Mouse (Mus musculus) lung, adult 2 months (tissue): ENCODE results near the gene Mat2a. TPM values are rescaled to one million over a fixed set of nuclear protein-coding genes. Genes with fewer than 3 reads are reported as not detected.

Experiments
- DNase-seq: peaks from one replicate; pipeline ENCODE4 v3.0.0; 2022
- H3K4me1 ChIP-seq: fragments of 200-500 bp; 2 replicates; pipeline ENCODE4 v1.6.1; 2011; ENCODE audit warnings: low read length; ENCODE audit not compliant: control insufficient read depth, insufficient read depth
- H3K4me3 ChIP-seq: fragments of 200-500 bp; replicated peaks from 2 replicates; pipeline ENCODE3; 2011; ENCODE audit warnings: low read depth, mild to moderate bottlenecking, control low read depth, low read length; ENCODE audit errors: extremely low read depth
- CTCF ChIP-seq: fragments of 200-500 bp; IDR thresholded peaks from 2 replicates; pipeline ENCODE4 v1.5.1; 2011; ENCODE audit warnings: mild to moderate bottlenecking, low read length, control low read depth; ENCODE audit not compliant: insufficient read depth
- POLR2A ChIP-seq: fragments of 200-500 bp; IDR thresholded peaks from 2 replicates; pipeline ENCODE4 v1.6.1; 2011; ENCODE audit warnings: low read depth, mild to moderate bottlenecking, control low read depth, low read length, borderline replicate concordance; ENCODE audit errors: extremely low read depth
- WGBS: fragments of 180-500 bp; shearing (Covaris S2); methylation state at CpG from one replicate; pipeline ENCODE4 v1.1.7; 2018; 5-methylcytosine and 5-hydroxymethylcytosine counted together
- polyA plus RNA-seq: library from polyadenylated mRNA; depleted of rRNA; stranded (reverse); fragments of >200 nt; gene quantifications from 2 replicates; pipeline ENCODE4 v1.2.3, GENCODE M21; 2012

Gene Mat2a
- polyA plus RNA-seq, 1 experiment = 90.3 TPM

DNA sequence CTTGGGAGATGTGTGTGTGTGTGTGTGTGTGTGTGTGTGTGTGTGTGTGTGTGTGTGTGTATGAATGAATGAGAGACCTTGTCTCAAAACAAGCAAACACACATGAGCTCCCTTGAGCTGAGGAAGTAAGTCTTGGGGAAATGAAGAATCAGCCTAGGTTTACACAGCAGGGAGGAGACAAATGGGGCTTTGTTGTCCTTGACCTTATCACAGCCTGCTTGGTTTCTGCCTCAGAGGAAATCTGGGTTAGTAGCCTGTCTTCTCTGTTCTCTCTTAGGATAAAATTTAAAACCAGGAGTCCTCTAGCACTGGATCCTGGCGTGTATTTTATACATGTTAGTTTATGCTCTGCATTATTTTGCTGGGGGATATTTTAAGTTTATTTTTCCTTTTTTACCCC, 19.6 kb downstream of the Mat2a start:
- Histone ChIP-seq H3K4me3 (no peak overlapping the region), H3K4me1 (0 out of 2 replicates have a peak, but pooled peaks cover 3% of the 10 kb centered on the region)
- TF ChIP-seq POLR2A (no peak), CTCF (no peak)
- 78% methylated on average over 1 of the region's 1 CpGs for WGBS
- no peak for DNase-seq

DNA sequence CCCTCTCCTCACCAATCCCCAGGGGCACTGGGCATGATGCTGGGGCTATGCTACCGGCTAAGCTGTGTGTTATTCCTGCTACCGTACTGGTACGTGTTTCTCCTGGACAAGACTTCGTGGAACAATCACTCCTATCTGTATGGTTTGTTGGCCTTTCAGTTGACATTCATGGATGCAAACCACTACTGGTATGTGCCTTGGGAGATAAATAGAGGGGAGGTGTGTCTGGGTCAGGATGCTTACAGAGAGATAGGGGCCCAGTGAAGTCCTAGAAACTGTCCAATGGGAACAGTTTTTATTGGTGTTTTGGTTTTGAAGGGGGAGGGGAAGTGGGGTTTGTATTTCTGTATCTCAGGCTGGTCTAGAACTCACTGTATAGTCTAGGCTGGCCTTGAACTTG, 21.1 kb downstream of the Mat2a start:
- Histone ChIP-seq H3K4me3 (no peak overlapping the region), H3K4me1 (0 out of 2 replicates have a peak, but pooled peaks cover 3% of the 10 kb centered on the region)
- TF ChIP-seq CTCF (no peak), POLR2A (no peak)
- no peak for DNase-seq
- 91% methylated on average over 4 of the region's 4 CpGs for WGBS

- TF ChIP-seq CTCF (no peak), POLR2A (no peak)
- 0 out of 2 replicates have a peak, but pooled peaks cover 3% of the 10 kb centered on the region for H3K4me1 ChIP-seq
- no peak overlapping the region for H3K4me3 ChIP-seq
- WGBS = 64% methylated on average over 7 of the region's 7 CpGs
- no peak for DNase-seq
Measured at GRCm38 (mm10) chr6:72415964-72416772, 23.2 kb downstream of the Mat2a start.

DNA sequence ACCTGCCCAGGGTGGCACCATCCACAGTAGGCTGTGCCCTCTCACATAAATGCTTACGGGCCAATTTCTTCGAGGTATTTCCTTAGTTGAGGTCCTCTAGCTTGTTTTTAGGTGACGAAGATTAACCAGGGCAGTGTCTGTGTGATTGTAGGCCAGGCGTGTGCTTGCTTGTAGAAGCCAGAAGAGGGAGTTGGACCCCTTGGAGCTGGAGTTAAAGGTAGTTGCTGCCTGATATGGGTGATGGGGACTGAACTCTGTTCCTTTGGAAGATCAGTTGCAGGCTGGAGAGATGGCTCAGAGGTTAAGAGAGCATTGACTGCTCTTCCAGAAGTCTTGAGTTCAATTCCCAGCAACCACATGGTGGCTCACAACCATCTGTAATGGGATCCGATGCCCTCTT, 24.2 kb downstream of the Mat2a start:
- no peak for DNase-seq
- no peak for TF ChIP-seq POLR2A
- no peak for TF ChIP-seq CTCF
- peak overlapping the region; percentile 11 for H3K4me3 ChIP-seq
- 61% methylated on average over 5 of the region's 5 CpGs for WGBS
- H3K4me1 ChIP-seq = 0 out of 2 replicates have a peak, but pooled peaks cover 3% of the 10 kb centered on the region

- TF ChIP-seq CTCF = no peak
- TF ChIP-seq POLR2A = peak; percentile 97
- under 1% methylated on average over 33 of the region's 33 CpGs for WGBS
- Histone ChIP-seq H3K4me1 (0 out of 2 replicates have a peak, but pooled peaks cover 3% of the 10 kb centered on the region), H3K4me3 (peak within 1 kb of the TSS; percentile 82)
- DNase-seq = peak; percentile 97
Measured at GRCm38 (mm10) chr6:72414076-72414756, 25.1 kb downstream of the Mat2a start, which contains the start of gene Ggcx. TSS of gene Ggcx (plus strand) at chr6:72414308.

GRCm38 (mm10) chr6:72410518-72410917, 28.8 kb downstream of the Mat2a start:
- Histone ChIP-seq H3K4me1 (0 out of 2 replicates have a peak, but pooled peaks cover 3% of the 10 kb centered on the region), H3K4me3 (no peak overlapping the region)
- WGBS = 64% methylated on average over 7 of the region's 7 CpGs
- no peak for TF ChIP-seq POLR2A
- TF ChIP-seq CTCF = no peak
- no peak for DNase-seq

GRCm38 (mm10) chr6:72410003-72410402, 29.4 kb downstream of the Mat2a start:
- no peak for DNase-seq
- WGBS = 32% methylated on average over 1 of the region's 1 CpGs
- no peak for TF ChIP-seq CTCF
- no peak for TF ChIP-seq POLR2A
- Histone ChIP-seq H3K4me1 (0 out of 2 replicates have a peak, but pooled peaks cover 1% of the 10 kb centered on the region), H3K4me3 (no peak overlapping the region)

DNA sequence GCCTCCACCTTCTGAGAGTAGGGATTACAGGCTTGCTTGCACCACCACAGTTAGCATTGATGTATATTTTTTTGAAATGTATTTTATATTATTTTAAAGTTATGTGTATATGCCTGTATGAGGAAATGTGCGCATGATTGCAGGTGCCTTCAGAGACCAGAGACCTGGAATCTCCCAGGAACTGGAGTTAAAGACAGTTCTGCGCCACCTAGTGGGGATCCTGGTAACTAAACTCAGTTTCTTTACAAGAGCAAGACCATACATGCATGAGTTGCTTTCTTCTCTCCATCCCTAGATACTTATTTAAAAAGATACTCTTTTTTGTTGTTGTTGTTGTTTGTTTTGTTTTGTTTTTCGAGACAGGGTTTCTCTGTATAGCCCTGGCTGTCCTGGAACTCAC, 29.8 kb downstream of the Mat2a start:
- Histone ChIP-seq H3K4me1 (no peaks in the 10 kb centered on the region), H3K4me3 (no peak overlapping the region)
- peak; percentile 56 for DNase-seq
- WGBS = 16% methylated on average over 3 of the region's 3 CpGs
- TF ChIP-seq CTCF (peak; percentile 43), POLR2A (no peak)

DNA sequence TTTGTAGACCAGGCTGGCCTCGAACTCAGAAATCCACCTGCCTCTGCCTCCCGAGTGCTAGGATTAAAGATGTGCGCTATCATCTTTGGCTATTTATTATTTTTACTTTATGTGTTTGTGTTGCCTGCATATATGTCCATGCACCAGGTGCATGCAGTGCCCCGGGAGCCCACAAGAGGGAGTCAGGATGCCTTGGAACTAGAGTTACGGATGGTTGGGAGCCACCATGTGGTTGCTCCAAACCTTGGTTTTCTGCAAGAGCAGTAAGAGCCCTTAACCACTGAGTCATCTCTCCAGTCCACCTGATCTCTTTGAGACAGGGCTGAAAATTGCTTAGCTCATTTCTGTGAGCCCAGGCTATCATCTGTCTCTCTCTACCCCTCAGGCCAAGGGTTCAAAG, 32.2 kb downstream of the Mat2a start:
- H3K4me3 ChIP-seq = no peak overlapping the region
- WGBS = 2% methylated on average over 5 of the region's 5 CpGs
- DNase-seq = peak; percentile 78
- no peaks in the 10 kb centered on the region for H3K4me1 ChIP-seq
- TF ChIP-seq CTCF (peak; percentile 99), POLR2A (no peak)

GRCm38 (mm10) chr6:72405356-72405755, 34.0 kb downstream of the Mat2a start:
- H3K4me1 ChIP-seq = no peaks in the 10 kb centered on the region
- H3K4me3 ChIP-seq = no peak overlapping the region
- TF ChIP-seq CTCF = no peak
- no peak for TF ChIP-seq POLR2A
- DNase-seq = no peak
- WGBS = 81% methylated on average over 7 of the region's 7 CpGs
